Mouse (Mus musculus): Measurements from ENCODE around the gene Sbpl.
"Not testable (repeated sequence)": the region's sequence is repeated elsewhere in the genome, so short reads cannot be mapped to it uniquely, and the experiment has no call there.

- not testable (repeated sequence) for TF ChIP-seq CTCF, EP300 (IDR thresholded peaks at IDR 0.05; ENCODE audit: low read depth)
Measured at GRCm38 (mm10) chr17:23947486-23947885, 7.6 kb downstream of the Sbpl start.

Data from heart, postnatal 0 days (tissue).